19 mouse cellular contexts compared by ENCODE assay signal in the genomic region with DNA sequence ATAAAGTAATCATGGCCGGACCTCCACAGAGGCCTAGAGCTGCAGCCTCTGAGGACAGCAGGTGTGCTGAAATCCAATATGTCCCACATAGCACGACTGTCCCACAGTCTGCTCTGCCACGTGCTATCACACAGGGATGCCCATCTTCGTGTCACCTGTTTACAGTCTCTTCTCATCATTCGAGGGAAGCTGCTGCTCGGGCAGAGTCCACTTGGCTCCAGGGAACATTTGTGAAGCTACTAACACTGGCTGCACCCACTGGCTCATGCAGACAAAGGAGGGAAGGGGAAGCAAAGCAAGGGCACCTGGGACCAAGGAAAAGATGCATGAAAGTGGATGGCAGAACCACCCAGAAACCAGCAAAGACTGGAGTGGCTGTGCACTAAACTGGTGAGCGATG.
A peak's percentile ranks its signal among the peaks of the same experiment; 100 is the strongest.
DNase-seq lines count a peak whose midpoint lies in the region; ATAC-seq and TF ChIP-seq lines count a peak whose summit lies in the region.
"Had no signal": no experiment of that assay in that cellular context is flagged by ENCODE, and none has a peak within 500 bp of the region (broad histone marks: within the 10 kb centered on the region; RNA-seq: fewer than 3 reads in every experiment).

No protein-coding gene starts in this region.

- H3K4me2 ChIP-seq in liver, embryonic 11.5 days = no peak overlapping the region
- H3K4me2 ChIP-seq: heart, embryonic 13.5 days; hindbrain, embryonic 14.5 days had no signal

- H3K27me3 ChIP-seq in heart, adult 2 months (ENCODE audit: control insufficient read depth, insufficient read depth, low read length) = no peaks in the 10 kb centered on the region
- H3K27me3 ChIP-seq in kidney, adult 2 months (replicated peaks; ENCODE audit: control insufficient read depth, insufficient read depth, low read length) = no peaks in the 10 kb centered on the region
- no peaks in the 10 kb centered on the region for H3K27me3 ChIP-seq in liver, adult 2 months (ENCODE audit: control insufficient read depth, insufficient read depth, low read length)
- H3K27me3 ChIP-seq in liver, embryonic 11.5 days (replicated peaks; ENCODE audit: control insufficient read depth, insufficient read depth, low read length) = no peaks in the 10 kb centered on the region
- H3K27me3 ChIP-seq: heart, embryonic 13.5 days had no signal

- DNase-seq in heart, adult 11 months = peak; percentile 36
- DNase-seq in heart, adult 2 months = no peak
- peak; percentile 69 for DNase-seq in kidney, adult 2 months
- no peak for DNase-seq in kidney, postnatal 10 days
- DNase-seq in liver, adult 2 months (ENCODE audit: extremely low read depth, low read depth, low spot score) = peak; percentile 18
- DNase-seq in liver, embryonic 11.5 days (ENCODE audit: low spot score) = no peak
- DNase-seq in kidney, postnatal 36 days = peak; percentile 58 to 69
- no peak for DNase-seq in testis, postnatal 14 days (ENCODE audit: low spot score)
- DNase-seq: cerebellum, adult 18-20 months; cerebellum, adult 9-10 months; forebrain, postnatal 0 days; gastrocnemius, adult 2 months; gastrocnemius, postnatal 14 days; heart, adult 18-20 months; heart, postnatal 14 days had no signal

- H3K79me2 ChIP-seq in heart, adult 2 months (replicated peaks; ENCODE audit: control insufficient read depth, insufficient read depth, low read length) = no peaks in the 10 kb centered on the region
- H3K79me2 ChIP-seq in liver, adult 2 months (ENCODE audit: control insufficient read depth, insufficient read depth, low read length) = no peaks in the 10 kb centered on the region

- no peak for TF ChIP-seq CTCF in heart, adult 2 months (IDR thresholded peaks at IDR 0.05)
- no peak for TF ChIP-seq CTCF in kidney, adult 2 months (conservative IDR thresholded peaks at IDR 0.05; ENCODE audit: insufficient read depth, insufficient read length, low read depth, low read length)
- no peak for TF ChIP-seq CTCF in liver, adult 2 months (IDR thresholded peaks at IDR 0.05; ENCODE audit: low read depth, low read length)

- no peak overlapping the region for H3K4me3 ChIP-seq in heart, adult 2 months
- H3K4me3 ChIP-seq in kidney, adult 2 months (ENCODE audit: insufficient read depth, low read depth, low read length) = no peak overlapping the region
- H3K4me3 ChIP-seq in liver, adult 2 months (ENCODE audit: insufficient read depth, low read depth, low read length) = no peak overlapping the region
- no peak overlapping the region for H3K4me3 ChIP-seq in liver, embryonic 11.5 days (ENCODE audit: low read depth, low read length)
- H3K4me3 ChIP-seq: gastrocnemius, adult 2 months; heart, embryonic 10.5 days; heart, embryonic 13.5 days had no signal

- 0 out of 2 replicates have a peak, but pooled peaks cover 3% of the 10 kb centered on the region for H3K36me3 ChIP-seq in heart, adult 2 months (ENCODE audit: control insufficient read depth, insufficient read depth, low read length)
- H3K36me3 ChIP-seq in kidney, adult 2 months (ENCODE audit: control insufficient read depth, insufficient read depth, low read length) = no peaks in the 10 kb centered on the region
- no peaks in the 10 kb centered on the region for H3K36me3 ChIP-seq in liver, adult 2 months (ENCODE audit: control insufficient read depth, insufficient read depth, low read length)
- no peaks in the 10 kb centered on the region; the same call in 1 of the 2 replicates for H3K36me3 ChIP-seq in liver, embryonic 11.5 days (ENCODE audit: control insufficient read depth, insufficient read depth, low read length)

- WGBS in heart, adult 2 months = 94% methylated on average over 7 of the region's 7 CpGs
- WGBS in kidney, adult 2 months = 62% methylated on average over 7 of the region's 7 CpGs
- 43% methylated on average over 7 of the region's 7 CpGs for WGBS in liver, adult 2 months
- WGBS in liver, embryonic 11.5 days = 88% methylated on average over 7 of the region's 7 CpGs

- TF ChIP-seq EP300 in heart, adult 2 months (IDR thresholded peaks at IDR 0.05; ENCODE audit: insufficient read depth, low read depth, low read length) = no peak

- H3K9me3 ChIP-seq in liver, embryonic 11.5 days (ENCODE audit: control insufficient read depth, low read length) = no peaks in the 10 kb centered on the region
- H3K9me3 ChIP-seq: heart, embryonic 10.5 days; heart, embryonic 13.5 days had no signal

- intact Hi-C loops in heart, adult 2 months (cut with DNase I) = no loop called here

- no peaks in the 10 kb centered on the region for H3K4me1 ChIP-seq in heart, adult 2 months (ENCODE audit: control insufficient read depth, insufficient read depth, low read length)
- H3K4me1 ChIP-seq in kidney, adult 2 months (ENCODE audit: control insufficient read depth, insufficient read depth, low read length) = no peaks in the 10 kb centered on the region
- H3K4me1 ChIP-seq in liver, adult 2 months (ENCODE audit: control insufficient read depth, insufficient read depth, low read length) = no peaks in the 10 kb centered on the region
- H3K4me1 ChIP-seq in liver, embryonic 11.5 days (replicated peaks; ENCODE audit: control insufficient read depth, insufficient read depth, low read length) = no peaks in the 10 kb centered on the region
- H3K4me1 ChIP-seq: heart, embryonic 10.5 days had no signal

- TF ChIP-seq POLR2A in heart, adult 2 months (IDR thresholded peaks at IDR 0.05; ENCODE audit: insufficient read depth, low read depth, low read length) = no peak
- TF ChIP-seq POLR2A in kidney, adult 2 months (IDR thresholded peaks at IDR 0.05; ENCODE audit: low read depth, low read length) = no peak
- TF ChIP-seq POLR2A in liver, adult 2 months (IDR thresholded peaks at IDR 0.05; ENCODE audit: extremely low read depth, insufficient read depth, low read length) = no peak

- no peak overlapping the region for H3K27ac ChIP-seq in heart, adult 2 months
- no peak overlapping the region for H3K27ac ChIP-seq in kidney, adult 2 months (ENCODE audit: insufficient read depth, low read depth, low read length)
- H3K27ac ChIP-seq in liver, adult 2 months (replicated peaks; ENCODE audit: insufficient read depth, low read depth, low read length) = no peak overlapping the region
- H3K27ac ChIP-seq in liver, embryonic 11.5 days (ENCODE audit: low read depth, low read length) = no peak overlapping the region
- H3K27ac ChIP-seq: gastrocnemius, adult 2 months; heart, embryonic 10.5 days; hindbrain, embryonic 14.5 days had no signal

- H3K9ac ChIP-seq in heart, adult 2 months (ENCODE audit: low read depth, low read length) = no peak overlapping the region
- no peak overlapping the region for H3K9ac ChIP-seq in liver, adult 2 months (ENCODE audit: low read depth, low read length)
- no peak overlapping the region for H3K9ac ChIP-seq in liver, embryonic 11.5 days (ENCODE audit: low read depth, low read length)
- H3K9ac ChIP-seq: forebrain, postnatal 0 days; heart, embryonic 13.5 days; hindbrain, embryonic 14.5 days had no signal

- no peak for ATAC-seq in liver, embryonic 11.5 days (replicated peaks; ENCODE audit: low FRiP score)
- ATAC-seq: activated CD4-positive, CD25-positive, alpha-beta regulatory T cell, adult 4 months; forebrain, postnatal 0 days had no signal

Comparison
In these comparisons a context has a peak if more than half of its experiments do, and no peak if none do; other contexts are left out.
1. DNase-seq: peak in heart, adult 11 months (single experiment), kidney, adult 2 months (single experiment), liver, adult 2 months (single experiment) and kidney, postnatal 36 days (2 of 2); none in heart, adult 2 months (0 of 2), kidney, postnatal 10 days (single experiment), liver, embryonic 11.5 days (single experiment) and testis, postnatal 14 days (single experiment).